In the genomic region with DNA sequence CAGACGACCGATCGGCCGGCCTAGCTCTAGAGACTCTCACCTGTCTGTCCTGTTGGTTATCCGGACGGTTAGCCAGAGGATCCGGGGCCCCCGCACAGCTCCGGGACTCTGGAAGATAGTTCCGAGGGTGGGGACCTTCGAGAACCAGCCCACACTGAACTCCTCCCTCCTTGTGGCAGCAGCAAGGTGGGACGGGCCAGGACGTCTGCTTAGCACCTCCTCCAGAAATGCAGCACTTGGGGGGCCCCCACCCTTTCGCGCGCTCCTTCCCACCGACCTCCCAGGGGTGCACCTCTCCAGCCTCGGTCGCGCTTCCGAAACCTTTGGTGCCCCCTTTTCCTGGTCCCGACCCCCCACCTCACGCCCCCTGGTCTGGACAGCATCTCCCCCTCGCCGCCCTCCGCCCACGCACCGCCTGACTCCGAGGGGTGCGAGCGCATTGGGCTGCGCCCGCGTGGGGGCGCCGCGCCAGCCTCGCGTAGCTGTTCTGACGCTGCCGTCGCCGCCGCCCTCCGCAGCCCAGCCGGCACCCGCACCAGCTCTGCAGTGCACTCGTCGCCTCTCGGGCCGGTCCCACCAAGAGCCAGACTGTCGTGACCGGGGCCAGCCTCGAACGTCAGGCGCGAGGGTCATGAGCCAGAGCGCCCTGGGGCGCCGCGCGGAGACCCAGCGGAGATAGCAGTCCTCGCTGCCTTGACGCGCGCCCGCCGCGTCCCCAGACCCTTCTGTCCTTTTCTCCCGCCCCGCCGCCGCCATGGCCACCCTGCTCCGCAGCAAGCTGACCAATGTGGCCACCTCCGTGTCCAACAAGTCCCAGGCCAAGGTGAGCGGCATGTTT, we compare ENCODE assay signal across 9 mouse cellular contexts. TPM values are rescaled to one million over a fixed set of nuclear protein-coding genes. Genes with fewer than 3 reads are reported as not detected.
DNase-seq lines count a peak whose midpoint lies in the region; ATAC-seq and TF ChIP-seq lines count a peak whose summit lies in the region.
"Had no signal": no experiment of that assay in that cellular context is flagged by ENCODE, and none has a peak within 500 bp of the region (broad histone marks: within the 10 kb centered on the region; RNA-seq: fewer than 3 reads in every experiment).

A gene (plus strand): TSS at position 280 of the 838 bp plus-strand sequence.

- TF ChIP-seq CTCF in layer of hippocampus, adult 2 months (conservative IDR thresholded peaks at IDR 0.05): no peak; the same call in 1 of the 2 replicates

- peak in 1 of 2 experiments; percentile 31 for DNase-seq in layer of hippocampus, adult 2 months (ENCODE audit: low spot score in 2 of 2)
- DNase-seq in layer of hippocampus, adult 11-12 months (ENCODE audit: low spot score): no peak
- DNase-seq in embryonic facial prominence, embryonic 10.5 days (ENCODE audit: low spot score): peak; percentile 54
- peak; percentile 28 for DNase-seq in hindbrain, embryonic 10.5 days (ENCODE audit: low spot score)
- DNase-seq in splenic B cell, adult 2 months (ENCODE audit: low read depth, low spot score): peak; percentile 36
- DNase-seq in adrenal gland, adult (ENCODE audit: inconsistent age in 2 of 2, low spot score in 1 of 2): no peak
- no peak for DNase-seq in natural killer cell, adult 2 months (ENCODE audit: low spot score in 2 of 2)

- peaks cover 100% of the 10 kb centered on the region for H3K27me3 ChIP-seq in embryonic facial prominence, embryonic 10.5 days (replicated peaks; ENCODE audit: low read depth, poor library complexity, severe bottlenecking)
- peaks cover 100% of the 10 kb centered on the region for H3K27me3 ChIP-seq in hindbrain, embryonic 10.5 days (ENCODE audit: insufficient read depth, poor library complexity, severe bottlenecking)
- H3K27me3 ChIP-seq in limb, embryonic 12.5 days: peaks cover 100% of the 10 kb centered on the region
- no peaks in the 10 kb centered on the region; the same call in 1 of the 2 replicates for H3K27me3 ChIP-seq in splenic B cell, adult 2 months (ENCODE audit: control insufficient read depth, insufficient read depth, low read length, poor library complexity, severe bottlenecking)

- no peaks in the 10 kb centered on the region for H3K36me3 ChIP-seq in embryonic facial prominence, embryonic 10.5 days (replicated peaks)
- H3K36me3 ChIP-seq in hindbrain, embryonic 10.5 days: no peaks in the 10 kb centered on the region
- no peaks in the 10 kb centered on the region for H3K36me3 ChIP-seq in limb, embryonic 12.5 days
- no peaks in the 10 kb centered on the region for H3K36me3 ChIP-seq in splenic B cell, adult 2 months (ENCODE audit: control insufficient read depth, insufficient read depth, low read length, poor library complexity, severe bottlenecking)

- no peak within 1 kb of the TSS for H3K9ac ChIP-seq in limb, embryonic 12.5 days (replicated peaks)

- H3K4me2 ChIP-seq in limb, embryonic 12.5 days: peak within 1 kb of the TSS; percentile 45

- H3K27ac ChIP-seq in layer of hippocampus, adult 2 months: peak within 1 kb of the TSS; percentile 20; the same call in 1 of the 2 replicates
- no peak within 1 kb of the TSS for H3K27ac ChIP-seq in embryonic facial prominence, embryonic 10.5 days (replicated peaks)
- peak within 1 kb of the TSS; percentile 74 for H3K27ac ChIP-seq in hindbrain, embryonic 10.5 days
- H3K27ac ChIP-seq in limb, embryonic 12.5 days: no peak within 1 kb of the TSS

- ATAC-seq in limb, embryonic 12.5 days (ENCODE audit: insufficient number of reproducible peaks, insufficient read depth, low FRiP score, low TSS enrichment, low read depth): no peak

- WGBS in embryonic facial prominence, embryonic 10.5 days: under 1% methylated on average over 77 of the region's 77 CpGs
- under 1% methylated on average over 77 of the region's 77 CpGs for WGBS in hindbrain, embryonic 10.5 days
- WGBS in limb, embryonic 12.5 days: under 1% methylated on average over 77 of the region's 77 CpGs

- peak within 1 kb of the TSS; percentile 29; the same call in 1 of the 2 replicates for H3K4me3 ChIP-seq in layer of hippocampus, adult 2 months
- peak within 1 kb of the TSS; percentile 46 for H3K4me3 ChIP-seq in embryonic facial prominence, embryonic 10.5 days
- peak within 1 kb of the TSS; percentile 47 for H3K4me3 ChIP-seq in hindbrain, embryonic 10.5 days
- H3K4me3 ChIP-seq in limb, embryonic 12.5 days (replicated peaks): peak within 1 kb of the TSS; percentile 27

- no peaks in the 10 kb centered on the region for H3K9me3 ChIP-seq in embryonic facial prominence, embryonic 10.5 days
- H3K9me3 ChIP-seq in hindbrain, embryonic 10.5 days: no peaks in the 10 kb centered on the region
- H3K9me3 ChIP-seq in limb, embryonic 12.5 days: no peaks in the 10 kb centered on the region

- H3K4me1 ChIP-seq in embryonic facial prominence, embryonic 10.5 days: peaks cover 46% of the 10 kb centered on the region
- H3K4me1 ChIP-seq in hindbrain, embryonic 10.5 days (replicated peaks): peaks cover 66% of the 10 kb centered on the region
- peaks cover 26% of the 10 kb centered on the region for H3K4me1 ChIP-seq in limb, embryonic 12.5 days (replicated peaks)

RNA-seq across cellular contexts. Expression of the gene that starts here (rescaled TPM):
- total RNA-seq in layer of hippocampus, adult 2 months (2021): 10 to 100 TPM; 63.9 to 65.4 TPM
- polyA plus RNA-seq in embryonic facial prominence, embryonic 10.5 days (2016; fragmentation: Nextera tagmentation; extraction: Ambion mirVana): 0.05 and 0.15 TPM in 2 replicates
- polyA plus RNA-seq in hindbrain, embryonic 10.5 days (2016; fragmentation: Nextera tagmentation; extraction: Ambion mirVana): 0.35 and 1.4 TPM in 2 replicates
- polyA plus RNA-seq in limb, embryonic 12.5 days (2016; fragmentation: Nextera tagmentation; extraction: Ambion mirVana): not detected in 2 replicates
- total RNA-seq: neutrophil, adult 5-6 weeks had no signal

Comparison
In these comparisons a context has a peak if more than half of its experiments do, and no peak if none do; other contexts are left out.
1. Peak in DNase-seq and H3K4me3 ChIP-seq in embryonic facial prominence, embryonic 10.5 days; RNA of the gene not detected or under 1 TPM.
2. DNase-seq: peak in hindbrain, embryonic 10.5 days (single experiment) and splenic B cell, adult 2 months (single experiment); none in layer of hippocampus, adult 11-12 months (single experiment), adrenal gland, adult (0 of 2) and natural killer cell, adult 2 months (0 of 2).
3. H3K27ac ChIP-seq: peak in layer of hippocampus, adult 2 months (single experiment) and hindbrain, embryonic 10.5 days (single experiment); none in embryonic facial prominence, embryonic 10.5 days (single experiment) and limb, embryonic 12.5 days (single experiment).
4. Peak in every context shown above with its lines, with median percentiles within 50 percentile points of each other: H3K4me3 ChIP-seq.